Mouse (Mus musculus) urinary bladder, postnatal 14 days (tissue): ENCODE measurements around the gene Pou2f2.
"Not testable (repeated sequence)": the region's sequence is repeated elsewhere in the genome, so short reads cannot be mapped to it uniquely, and the experiment has no call there.

Experiments
- DNase-seq: peaks from one replicate; pipeline ENCODE4 v3.0.0; 2021; ENCODE audit warnings: low spot score

Gene Pou2f2

GRCm38 (mm10) chr7:25058836-25059235, 120.7 kb downstream of the Pou2f2 start:
- no peak for DNase-seq

- no peak for DNase-seq
Measured at GRCm38 (mm10) chr7:25058394-25058793, 121.1 kb downstream of the Pou2f2 start.

- no peak for DNase-seq
Measured at GRCm38 (mm10) chr7:25057888-25058287, 121.6 kb downstream of the Pou2f2 start.

GRCm38 (mm10) chr7:25056951-25057350, 122.6 kb downstream of the Pou2f2 start:
- no peak for DNase-seq

GRCm38 (mm10) chr7:25052587-25052986, 126.9 kb downstream of the Pou2f2 start:
- no peak for DNase-seq

GRCm38 (mm10) chr7:25049295-25049930, 130.1 kb downstream of the Pou2f2 start:
- DNase-seq = no peak

- no peak for DNase-seq
Measured at GRCm38 (mm10) chr7:25047363-25047762, 132.2 kb downstream of the Pou2f2 start.

- DNase-seq = not testable (repeated sequence)
Measured at GRCm38 (mm10) chr7:25044599-25044998, 134.9 kb downstream of the Pou2f2 start.

GRCm38 (mm10) chr7:25041921-25042320, 137.6 kb downstream of the Pou2f2 start:
- no peak for DNase-seq
